Mouse (Mus musculus): ENCODE measurements around the gene Cald1.

Cald1 gene

DNA sequence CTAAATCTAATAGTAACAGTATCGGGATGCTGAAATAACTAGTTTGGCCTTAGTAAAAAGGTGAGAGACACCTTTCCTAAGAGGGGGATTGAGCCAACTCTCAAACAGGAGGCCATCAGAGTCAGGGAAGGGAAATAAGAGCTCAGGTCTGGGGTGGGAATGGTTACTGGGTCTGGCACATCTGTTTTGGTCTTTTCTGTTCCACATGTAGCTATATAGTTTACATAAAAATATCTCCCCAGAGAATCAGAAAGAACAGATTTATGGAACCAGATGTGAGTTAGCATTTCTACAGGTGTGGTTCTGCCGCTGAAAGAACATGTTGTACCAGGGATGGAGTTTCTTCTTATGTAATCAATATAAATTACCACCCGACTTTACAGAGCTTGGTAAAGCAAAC lies 17.1 kb downstream of the Cald1 start:
- DNase-seq = no peak

DNA sequence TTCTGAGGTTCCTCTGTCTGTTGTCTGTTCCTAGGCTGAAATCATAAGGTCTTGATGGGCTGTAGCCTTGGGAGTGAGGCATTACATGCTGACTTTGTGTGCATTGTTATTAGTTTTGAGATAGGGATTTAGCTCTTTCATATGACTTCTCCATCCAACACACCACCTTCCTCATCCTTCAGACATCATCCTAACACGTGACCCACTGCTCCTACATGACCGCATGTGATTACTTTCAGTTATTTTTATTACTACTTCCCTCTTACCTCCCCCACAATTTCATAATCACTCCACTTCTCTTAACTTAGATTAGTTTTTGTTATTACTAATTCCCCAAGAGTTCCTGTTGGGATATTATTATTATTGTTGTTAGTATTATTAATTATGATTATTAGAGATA lies 21.2 kb downstream of the Cald1 start:
- DNase-seq = no peak

GRCm38 (mm10) chr6:34620242-34620641 lies 21.9 kb downstream of the Cald1 start:
- no peak for DNase-seq

DNA sequence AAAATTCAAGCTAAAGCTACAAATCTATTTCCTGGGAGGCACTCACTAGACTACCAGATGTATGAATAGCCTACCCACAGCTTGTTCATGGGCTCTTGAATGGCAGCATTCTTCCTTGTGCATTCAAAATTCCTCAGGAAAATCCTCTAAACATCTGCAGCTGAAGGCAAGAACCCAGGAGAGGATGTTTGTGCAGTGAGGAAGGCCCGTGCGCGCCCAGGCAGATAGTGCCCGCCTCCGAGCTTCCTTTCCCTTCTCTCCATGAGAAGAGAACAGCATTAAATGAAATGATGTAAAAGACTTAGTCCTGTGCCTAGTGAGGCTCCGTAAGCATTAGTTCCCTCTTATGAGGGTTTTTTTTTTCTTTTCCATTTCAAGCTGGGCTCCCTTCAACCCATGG lies 24.6 kb downstream of the Cald1 start:
- no peak for DNase-seq

- no peak for DNase-seq
Measured at GRCm38 (mm10) chr6:34623290-34623689, 25.0 kb downstream of the Cald1 start.

DNA sequence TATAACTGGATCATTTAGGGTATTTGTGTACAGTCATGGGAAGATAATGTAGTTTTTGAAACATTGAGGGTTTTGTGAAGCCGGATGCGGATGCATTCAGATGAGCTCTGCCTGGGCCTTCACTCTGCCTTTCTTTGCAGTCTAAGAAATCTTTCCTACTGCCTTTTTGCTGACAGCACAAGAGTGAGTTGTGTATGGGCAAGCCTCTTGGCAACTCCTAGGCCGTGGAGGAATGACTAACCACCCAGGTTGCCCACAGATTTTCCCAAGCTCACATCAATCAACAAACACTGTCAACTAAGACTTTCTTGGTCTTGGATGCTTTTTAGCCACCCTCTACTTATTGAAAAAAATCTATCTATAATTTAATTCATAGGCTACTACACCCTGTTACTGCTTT lies 26.2 kb downstream of the Cald1 start:
- no peak for DNase-seq

DNA sequence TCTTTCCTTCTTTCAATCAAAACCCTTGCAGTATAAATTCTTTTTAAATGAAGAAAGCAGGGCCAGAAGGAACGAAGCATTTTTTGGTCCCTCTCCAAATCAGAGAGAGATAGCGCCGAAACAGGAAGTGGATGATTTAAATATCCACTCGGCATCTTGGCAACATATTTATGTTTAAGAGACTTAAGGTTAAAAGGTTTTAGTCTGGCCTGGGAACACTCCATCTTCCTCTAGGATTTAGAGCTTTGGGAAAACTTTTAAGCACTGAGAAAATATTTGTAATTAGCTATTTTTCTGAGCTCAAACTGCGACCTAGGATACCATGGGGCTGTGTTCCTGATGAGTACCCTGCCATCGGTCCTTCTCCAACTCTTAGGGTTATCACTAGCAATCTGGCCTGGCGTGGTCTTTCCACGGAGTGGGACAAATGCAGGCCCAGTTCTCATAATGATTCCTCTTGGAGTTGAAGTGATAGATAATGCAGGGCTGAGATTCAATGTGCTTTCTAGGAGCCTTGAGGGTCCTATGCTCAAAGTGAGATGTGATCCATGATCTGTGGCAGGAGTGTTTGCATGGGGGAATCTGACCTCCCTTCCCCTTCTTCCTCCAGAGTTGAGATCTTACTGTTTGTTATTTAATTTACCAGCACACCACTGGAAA lies 28.4 kb downstream of the Cald1 start:
- no peak for DNase-seq

DNA sequence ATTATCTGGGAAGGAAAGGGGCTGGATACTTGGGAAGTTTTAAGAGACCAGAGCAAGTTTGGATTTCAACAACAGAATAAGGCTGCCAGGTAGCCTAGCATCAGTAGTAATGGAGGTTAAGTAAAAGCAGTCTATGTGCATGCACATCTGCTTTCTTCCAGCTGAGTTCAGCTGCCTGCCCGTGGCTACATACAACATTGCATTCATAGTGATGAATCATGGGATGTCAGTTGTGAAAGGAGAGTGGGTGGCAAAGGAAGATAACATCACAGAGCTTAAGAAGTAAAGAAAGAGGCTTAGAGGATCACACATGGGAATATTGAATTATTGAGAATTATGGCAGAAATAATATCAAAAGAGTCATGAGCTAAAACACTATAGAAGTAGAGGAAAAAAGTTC lies 29.8 kb downstream of the Cald1 start:
- DNase-seq = no peak

DNA sequence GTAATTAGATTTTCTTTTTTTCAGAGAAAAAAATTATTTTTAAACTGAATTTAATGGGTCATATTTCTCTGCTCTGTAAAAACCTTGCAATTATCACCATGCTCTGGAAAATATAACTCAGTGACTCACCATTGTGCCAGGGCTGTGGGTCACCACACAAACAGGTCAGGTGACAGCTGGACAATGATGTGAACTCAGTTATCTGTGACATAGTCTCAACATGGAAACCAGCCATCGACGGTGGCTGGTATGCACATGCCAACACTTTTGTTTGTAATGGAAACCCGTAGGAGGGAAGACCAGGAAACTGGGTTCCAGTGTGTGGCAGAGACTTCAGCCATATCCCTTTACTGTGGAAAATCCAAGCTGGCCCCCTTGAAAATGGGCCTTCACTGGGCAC lies 35.5 kb downstream of the Cald1 start:
- DNase-seq = no peak

DNA sequence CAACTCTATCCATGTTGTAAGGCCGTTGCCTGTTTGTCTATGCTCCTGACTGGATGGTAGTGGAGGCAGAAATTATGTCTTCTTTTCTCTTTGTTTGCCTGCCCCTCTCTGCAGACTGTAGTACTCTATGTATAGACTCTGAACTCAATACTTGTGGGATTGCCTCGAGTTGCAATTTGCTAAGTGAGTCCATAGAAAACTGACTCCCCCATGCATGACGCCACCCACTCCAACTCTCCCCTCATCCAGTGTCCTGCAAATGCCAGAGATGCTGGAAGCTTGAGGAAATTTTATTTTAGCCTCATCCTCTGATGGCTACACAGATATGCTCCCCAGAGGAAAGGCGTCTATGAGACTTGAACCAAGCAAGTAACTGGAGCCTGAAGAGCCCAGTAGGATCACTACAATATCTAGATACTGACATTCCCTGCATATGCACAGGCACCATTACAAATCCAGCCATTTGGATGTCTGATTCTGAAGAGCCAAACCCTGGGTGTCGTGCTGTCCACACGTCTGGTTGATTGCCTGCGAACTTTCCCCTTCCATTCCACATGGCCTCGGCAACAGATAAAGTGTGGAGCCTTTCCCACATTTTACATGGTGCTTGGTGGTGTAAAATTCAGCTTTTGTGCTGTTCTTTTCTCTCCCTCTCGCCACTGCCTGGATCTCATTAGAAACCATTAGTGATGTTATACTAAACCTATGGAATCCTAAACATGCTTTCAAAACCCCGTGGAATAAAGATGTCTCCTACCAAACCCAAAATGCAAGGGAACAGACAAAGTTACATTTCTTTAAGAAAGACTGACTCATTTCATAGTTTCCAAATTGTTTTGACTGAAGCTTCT lies 39.5 kb downstream of the Cald1 start:
- no peak for DNase-seq

DNA sequence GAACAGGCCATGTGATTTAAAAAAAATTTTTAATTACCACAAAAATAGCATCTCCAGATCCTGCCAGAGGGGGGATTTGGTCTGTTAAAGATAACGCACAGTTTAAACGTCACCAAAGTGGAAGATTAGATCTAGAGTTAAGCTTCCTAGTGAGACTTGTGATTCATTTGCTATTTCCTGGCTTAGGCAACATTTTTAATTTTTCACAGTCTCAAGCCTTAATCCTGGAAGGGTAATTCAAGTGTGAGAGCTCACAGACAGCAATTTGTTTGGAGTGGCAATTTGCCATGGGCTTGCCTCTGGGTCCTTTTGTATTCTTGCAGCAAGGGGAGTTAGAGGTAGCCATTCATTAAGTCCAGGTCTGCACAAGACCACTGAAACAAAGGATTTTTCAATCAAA lies 40.4 kb downstream of the Cald1 start:
- DNase-seq = no peak

DNA sequence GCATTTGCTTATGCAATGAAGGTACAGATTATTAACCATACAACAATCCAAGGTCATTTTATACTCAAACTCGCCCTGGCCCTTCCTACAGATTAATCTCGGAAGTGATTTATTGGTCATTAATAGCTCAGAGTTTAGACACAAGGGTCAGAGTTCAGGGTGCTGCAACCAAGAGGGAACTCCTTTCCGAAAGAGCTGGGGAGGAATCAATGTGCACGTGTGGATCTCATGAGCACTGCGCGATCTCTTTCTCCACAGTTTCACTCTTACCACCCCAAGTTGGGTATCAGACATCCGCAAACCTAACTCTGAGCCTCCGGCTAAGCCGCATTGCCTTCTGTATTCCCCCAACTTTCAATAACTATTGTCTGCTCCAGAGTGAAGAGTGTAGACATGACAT lies 41.9 kb downstream of the Cald1 start:
- no peak for DNase-seq

DNA sequence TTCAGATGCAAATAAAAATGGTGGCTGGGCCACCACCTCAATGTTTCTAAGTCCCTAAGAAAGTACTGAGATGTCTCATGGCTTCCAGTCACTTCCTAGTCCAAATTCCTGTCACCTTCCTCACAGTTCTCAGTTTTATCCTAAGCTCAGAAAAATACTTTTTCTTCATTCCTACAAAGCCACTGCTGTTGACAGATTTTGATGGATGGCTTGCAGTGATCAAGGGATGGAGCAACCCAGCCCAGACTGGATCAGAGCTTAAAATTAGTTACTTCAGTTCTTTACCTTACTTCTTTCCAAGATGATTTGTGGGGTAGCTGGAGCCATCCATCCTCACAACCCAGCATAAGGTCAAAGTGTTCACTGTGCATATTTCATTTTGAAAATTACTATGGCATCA lies 42.8 kb downstream of the Cald1 start:
- no peak for DNase-seq

DNA sequence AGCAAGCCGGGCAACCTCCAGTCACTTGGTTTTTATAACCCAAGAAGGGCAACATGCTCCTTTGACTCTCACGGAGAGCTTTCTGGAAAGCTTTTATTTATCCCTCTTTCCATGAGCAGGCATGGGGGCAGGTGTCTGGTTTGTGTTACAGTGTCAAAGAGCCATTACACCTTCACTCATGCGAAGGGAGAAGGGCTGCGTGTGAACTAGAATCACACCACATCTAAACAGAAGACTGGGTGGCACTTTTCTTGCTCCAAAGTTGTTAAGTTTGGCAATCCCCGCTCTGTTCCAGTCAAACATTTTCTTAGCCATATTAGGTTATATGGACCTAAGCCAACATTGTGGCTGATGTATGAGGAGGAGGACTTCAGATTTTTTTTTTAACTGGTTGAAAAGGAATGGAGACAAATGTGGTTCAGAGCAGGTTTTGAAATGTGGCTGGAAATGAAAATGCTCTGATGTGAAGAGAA lies 43.8 kb downstream of the Cald1 start:
- DNase-seq = no peak

GRCm38 (mm10) chr6:34648017-34648787 lies 49.9 kb downstream of the Cald1 start:
- DNase-seq = no peak

- DNase-seq = no peak
Measured at GRCm38 (mm10) chr6:34651298-34651697, 53.0 kb downstream of the Cald1 start.

- no peak for DNase-seq
Measured at GRCm38 (mm10) chr6:34655719-34656118, 57.4 kb downstream of the Cald1 start.

DNA sequence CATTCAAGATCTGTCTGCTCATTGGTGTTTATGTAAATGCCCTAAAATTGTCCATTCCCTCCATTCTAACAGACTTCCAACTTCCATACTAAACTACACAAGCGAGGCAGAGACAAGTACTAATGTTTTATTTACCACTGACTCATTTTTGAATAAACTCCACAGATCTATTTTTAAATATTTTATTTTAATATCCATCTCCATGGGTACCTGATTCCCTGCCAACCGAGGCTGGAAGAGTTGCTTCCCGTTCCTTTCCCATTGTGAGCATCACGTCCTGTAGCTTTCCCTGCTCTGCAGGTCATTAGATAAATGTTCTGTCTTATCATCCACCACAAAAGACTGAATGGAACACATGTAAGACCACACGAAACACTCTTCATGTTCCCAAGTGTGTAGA lies 60.5 kb downstream of the Cald1 start:
- peak; percentile 12 to 43 for DNase-seq

DNA sequence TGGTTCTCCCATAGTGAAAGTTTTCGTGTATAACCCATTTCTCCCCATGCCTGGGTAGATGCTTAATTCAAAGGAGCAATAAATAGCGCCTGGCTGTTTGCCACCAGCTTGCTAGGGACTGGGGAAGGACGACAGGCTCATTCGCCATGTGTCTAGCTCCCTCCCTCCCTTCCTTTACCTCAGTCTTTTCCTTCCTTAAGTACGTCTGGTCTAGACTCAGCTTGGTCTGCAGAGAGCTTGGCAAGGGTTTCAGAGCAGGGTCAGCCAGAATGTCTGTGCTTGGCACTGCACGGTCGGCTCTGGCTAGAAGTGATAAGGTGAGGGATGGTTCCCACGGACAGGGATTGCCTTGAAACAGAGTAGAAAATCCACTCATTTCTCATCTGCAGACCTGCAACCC lies 62.4 kb downstream of the Cald1 start:
- peak; percentile 60 to 73 for DNase-seq

GRCm38 (mm10) chr6:34662626-34663025 lies 64.3 kb downstream of the Cald1 start:
- DNase-seq = no peak

- DNase-seq = peak; percentile 69 to 74
Measured at GRCm38 (mm10) chr6:34664291-34664690, 66.0 kb downstream of the Cald1 start.

- no peak for DNase-seq
Measured at GRCm38 (mm10) chr6:34664749-34665148, 66.4 kb downstream of the Cald1 start.

GRCm38 (mm10) chr6:34668739-34669254 lies 70.5 kb downstream of the Cald1 start:
- no peak for DNase-seq
